Mouse (Mus musculus): Measurements from ENCODE around the gene Gart.
"Not testable (repeated sequence)": the region's sequence is repeated elsewhere in the genome, so short reads cannot be mapped to it uniquely, and the experiment has no call there.

Gart gene

GRCm38 (mm10) chr16:91647461-91648219 lies 888 bp upstream of the Gart start, which contains the start of gene Son:
TSS of gene Son (plus strand) at chr16:91647506.
- peak; percentile 94 to 98 for DNase-seq

DNA sequence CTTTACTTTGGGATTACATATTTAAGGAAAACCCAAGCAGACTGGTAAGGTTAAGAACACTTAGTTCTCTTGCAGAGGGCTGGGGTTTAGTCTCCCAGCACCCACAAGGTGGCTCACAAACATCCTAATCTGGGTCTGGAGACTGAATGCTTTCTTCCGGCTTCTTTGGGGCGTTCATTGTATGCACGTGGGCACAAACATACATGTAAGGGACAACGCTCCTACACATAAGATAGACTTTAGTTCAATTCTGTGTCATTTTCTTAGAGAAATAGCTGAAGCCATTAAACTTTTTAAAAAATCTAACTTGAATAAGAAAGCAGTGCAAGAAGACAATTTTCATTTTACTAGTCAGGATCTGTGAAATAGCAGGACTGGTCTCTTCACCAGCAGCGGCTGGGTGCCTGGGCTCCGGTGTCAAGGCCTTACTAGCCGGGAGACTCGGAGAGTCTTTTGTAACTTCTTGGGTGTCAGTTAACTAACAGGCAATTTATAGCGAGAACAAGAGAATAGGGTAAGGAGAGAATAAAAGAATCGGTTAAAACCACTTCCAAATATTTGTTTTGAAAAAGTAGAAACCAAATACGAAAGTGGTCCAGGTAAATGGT lies 653 bp downstream of the Gart start:
- peak in 1 of 2 experiments; percentile 35 for DNase-seq

DNA sequence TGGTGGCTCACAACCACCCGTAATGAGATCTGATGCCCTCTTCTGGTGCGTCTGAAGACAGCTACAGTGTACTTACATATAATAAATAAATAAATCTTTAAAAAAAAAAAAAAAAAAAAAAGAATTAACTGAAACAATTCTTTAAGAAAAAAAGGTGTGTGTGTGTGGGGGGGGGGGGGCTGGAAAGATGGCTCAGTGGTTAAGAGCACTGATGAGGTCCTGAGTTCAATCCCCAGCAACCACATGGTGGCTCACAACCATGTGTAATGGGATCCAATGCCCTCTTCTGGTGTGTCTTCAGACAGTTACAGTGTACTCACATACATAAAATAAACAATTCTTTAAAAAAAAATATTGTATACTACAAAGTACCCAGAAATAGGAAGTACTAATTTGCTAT lies 1.3 kb downstream of the Gart start:
- DNase-seq: not testable (repeated sequence)

DNA sequence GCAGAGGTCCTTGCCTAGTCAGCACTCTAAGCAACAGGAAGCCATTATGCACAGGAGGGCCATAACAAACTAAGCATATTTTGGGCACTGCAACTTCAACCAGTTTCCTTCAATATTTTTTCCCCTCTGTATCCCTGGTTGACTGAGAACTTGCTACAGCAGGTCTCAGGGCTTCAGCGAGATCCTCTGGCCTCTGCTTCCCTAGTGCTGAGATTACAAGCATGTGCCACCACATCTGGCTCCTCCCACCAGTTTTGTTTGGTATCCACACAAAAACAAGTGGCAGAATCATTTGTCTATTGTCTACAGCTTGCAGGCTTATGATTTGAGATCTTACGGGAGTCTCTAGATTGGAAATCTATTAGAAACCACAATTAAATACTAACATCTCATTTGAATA lies 1.9 kb downstream of the Gart start:
- no peak for DNase-seq

DNA sequence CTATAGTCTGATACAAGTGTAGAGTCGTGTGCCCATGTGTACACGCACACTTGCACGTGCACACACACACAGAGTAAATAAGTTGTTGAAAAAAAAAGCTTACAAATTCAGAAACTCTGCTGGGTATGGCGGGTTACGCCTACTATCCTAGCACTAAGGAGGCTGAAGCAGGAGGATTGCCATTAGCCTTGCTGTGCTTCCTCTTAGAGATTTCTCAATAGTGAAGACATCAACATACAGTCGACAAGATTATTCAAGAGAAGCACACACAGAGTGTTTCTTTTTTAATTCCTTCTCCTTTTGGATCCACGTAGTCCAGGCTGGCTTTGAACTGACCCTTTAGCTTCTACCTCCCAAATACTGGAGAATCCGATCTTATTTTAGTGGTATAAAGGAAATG lies 6.6 kb downstream of the Gart start:
- no peak for DNase-seq

- DNase-seq: no peak
These were observed 7.1 kb downstream of the Gart start for GRCm38 (mm10) chr16:91639636-91640035.

- no peak for DNase-seq
These were observed 7.6 kb downstream of the Gart start for GRCm38 (mm10) chr16:91639161-91639560.

DNA sequence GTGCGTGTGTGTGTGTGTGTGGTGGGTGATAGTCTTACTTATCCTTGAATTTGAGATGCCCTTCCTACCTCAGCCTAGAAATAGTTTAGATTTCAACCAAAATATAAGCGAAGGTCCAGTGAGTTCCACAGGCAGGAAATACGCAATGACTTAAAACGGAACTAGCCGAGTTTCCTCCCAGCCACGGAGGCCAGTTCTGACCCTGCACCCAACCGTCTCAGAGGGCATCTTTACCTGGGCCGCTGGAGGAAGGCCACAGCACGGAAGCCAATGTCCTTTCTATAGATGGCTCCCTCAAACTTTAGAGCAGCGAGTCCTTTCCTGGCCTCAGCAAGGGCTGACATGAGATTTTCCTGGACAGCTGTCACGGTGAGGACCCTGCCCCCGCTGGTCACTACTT lies 13.1 kb downstream of the Gart start:
- no peak for DNase-seq

DNA sequence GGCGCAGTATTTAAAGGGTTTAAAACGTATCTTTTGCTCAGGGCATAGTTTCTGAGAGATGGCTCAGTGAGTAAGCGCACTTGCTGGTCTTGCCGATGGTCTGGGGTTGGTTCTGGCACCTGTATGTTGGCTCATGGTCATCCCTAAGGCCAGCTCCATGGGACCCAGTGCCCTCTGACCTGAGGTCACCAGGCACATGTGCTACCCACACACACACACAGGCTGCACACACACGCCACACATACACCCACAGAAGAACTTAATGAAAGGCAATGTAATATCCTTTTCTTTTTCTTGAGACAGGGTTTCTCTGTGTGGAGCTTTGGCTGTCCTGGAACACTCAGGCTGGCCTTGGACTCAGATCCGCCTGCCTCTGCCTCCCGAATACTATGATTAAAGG lies 13.8 kb downstream of the Gart start:
- DNase-seq: no peak

DNA sequence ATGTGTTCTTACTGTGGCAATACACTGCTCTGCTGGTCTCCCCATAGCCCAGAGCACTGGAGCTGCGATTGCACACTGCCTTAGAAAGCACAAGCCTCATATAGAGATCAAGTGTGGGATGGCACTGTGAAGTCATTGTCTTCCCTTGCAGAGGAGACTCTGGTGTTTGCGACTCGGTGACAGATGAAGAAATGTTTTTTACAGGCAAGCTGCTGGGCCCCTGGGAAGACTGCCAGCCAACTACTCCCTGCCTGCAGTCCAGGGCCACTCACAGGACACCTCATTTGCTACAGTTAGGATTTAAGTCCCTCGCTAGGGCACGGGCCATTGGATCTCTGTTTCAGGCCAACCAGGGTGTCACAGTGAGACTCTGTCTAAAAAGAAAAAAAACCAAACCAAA lies 14.3 kb downstream of the Gart start:
- DNase-seq: no peak

GRCm38 (mm10) chr16:91630584-91630983 lies 16.2 kb downstream of the Gart start:
- DNase-seq: no peak

GRCm38 (mm10) chr16:91629749-91630148 lies 17.0 kb downstream of the Gart start:
- no peak for DNase-seq

GRCm38 (mm10) chr16:91628673-91629072 lies 18.1 kb downstream of the Gart start:
- DNase-seq: no peak

DNA sequence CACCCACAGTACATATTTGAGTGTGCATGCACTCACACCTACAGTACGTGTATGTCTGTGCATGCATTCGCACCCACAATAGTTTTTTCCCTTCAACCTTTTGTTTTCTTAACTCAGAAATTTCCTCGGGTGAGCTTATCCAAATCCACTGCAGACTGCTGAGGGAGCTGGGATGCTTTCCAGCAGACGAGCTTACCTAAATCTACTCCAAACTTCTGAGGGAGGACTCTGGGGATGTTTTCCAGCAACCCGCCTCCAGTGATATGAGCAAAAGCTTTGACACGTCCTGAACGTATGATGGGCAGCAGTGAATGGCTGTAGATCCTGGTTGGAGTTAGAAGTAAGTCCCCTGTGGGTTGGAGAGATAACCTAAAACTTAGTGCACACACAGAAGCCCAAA lies 18.9 kb downstream of the Gart start:
- no peak for DNase-seq

DNA sequence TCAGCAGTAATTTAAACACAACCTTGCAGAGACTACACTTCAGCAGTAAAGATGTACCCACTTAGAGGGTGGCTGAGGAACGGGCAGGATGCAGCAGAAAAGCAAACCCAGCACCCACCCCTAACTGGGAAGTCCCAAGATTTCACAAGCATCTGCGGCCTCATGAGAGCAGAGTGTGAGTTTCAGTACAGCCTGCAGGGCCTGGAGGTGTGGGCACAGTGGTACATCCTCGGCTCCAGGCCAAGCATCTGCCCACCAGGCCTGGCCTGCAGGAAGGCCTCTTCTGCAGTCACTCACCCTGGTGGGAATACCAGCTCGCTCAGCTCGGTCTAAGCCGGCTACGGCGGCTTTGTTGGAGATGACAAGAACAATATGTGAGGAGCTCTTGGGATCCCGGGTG lies 23.7 kb downstream of the Gart start:
- no peak for DNase-seq

DNA sequence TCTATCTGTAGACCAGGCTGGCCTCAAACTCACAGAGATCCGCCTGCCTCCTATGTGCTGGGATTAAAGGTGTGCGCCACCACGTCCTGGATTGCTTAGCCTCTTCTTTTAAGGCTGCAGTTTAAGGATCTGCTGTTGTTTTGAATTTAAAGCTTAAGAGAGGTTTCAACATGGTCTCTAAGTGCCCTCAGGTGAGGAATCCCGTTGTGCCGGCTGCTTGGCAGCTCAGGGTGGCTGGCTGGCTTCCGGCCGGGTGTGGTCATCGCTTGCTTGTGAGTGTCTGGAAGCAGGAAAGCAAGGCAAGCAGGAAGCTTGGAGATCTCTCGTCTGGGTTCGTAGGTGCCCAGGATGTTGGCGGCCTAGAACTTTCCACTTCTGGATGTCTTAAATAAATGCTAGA lies 25.8 kb downstream of the Gart start:
- no peak for DNase-seq

DNA sequence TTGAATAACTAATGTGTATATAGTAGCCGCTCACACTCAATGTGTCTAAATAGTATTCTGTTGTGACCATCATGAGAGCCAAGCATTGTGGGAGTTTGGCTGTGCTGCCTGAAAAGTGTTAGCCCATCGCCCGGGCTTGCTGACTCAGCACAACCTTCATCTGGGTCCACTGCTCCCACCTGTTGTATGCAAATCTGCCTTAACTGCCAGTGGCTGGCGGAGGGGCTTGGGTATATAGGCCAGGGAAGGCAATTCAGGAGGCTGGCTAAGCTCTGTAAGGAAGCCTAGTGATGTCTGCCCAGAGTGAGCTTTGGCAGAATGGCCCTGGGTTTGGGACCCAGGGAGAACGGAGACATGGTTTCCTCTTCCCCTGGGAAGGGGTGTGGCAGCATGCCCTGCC lies 26.6 kb downstream of the Gart start:
- DNase-seq: peak in 1 of 2 experiments; percentile 26

GRCm38 (mm10) chr16:91618511-91619501 lies 27.9 kb downstream of the Gart start, which contains the start of gene Dnajc28:
TSS of gene Dnajc28 (minus strand) at chr16:91619026.
- DNase-seq: peak; percentile 80 to 84

DNA sequence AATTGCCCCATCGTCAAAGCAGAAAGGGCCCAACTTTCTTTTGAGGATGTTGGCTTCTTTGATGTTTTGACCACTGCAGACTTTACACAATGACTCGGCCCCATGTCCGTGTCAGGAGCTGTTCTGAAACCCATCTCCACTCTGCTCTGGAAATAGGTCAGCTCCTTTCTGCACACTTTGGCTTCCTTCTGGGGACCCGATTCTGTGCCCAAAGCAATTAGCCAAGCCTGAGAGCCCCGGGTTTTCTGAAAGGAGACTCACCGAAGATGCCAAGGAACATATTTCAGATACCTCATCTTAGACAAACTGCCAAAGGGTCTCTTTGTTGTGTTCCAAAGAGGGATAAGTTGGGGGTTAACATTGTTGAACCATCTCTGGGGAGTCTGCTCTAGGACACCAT lies 32.2 kb downstream of the Gart start:
- DNase-seq: no peak

DNA sequence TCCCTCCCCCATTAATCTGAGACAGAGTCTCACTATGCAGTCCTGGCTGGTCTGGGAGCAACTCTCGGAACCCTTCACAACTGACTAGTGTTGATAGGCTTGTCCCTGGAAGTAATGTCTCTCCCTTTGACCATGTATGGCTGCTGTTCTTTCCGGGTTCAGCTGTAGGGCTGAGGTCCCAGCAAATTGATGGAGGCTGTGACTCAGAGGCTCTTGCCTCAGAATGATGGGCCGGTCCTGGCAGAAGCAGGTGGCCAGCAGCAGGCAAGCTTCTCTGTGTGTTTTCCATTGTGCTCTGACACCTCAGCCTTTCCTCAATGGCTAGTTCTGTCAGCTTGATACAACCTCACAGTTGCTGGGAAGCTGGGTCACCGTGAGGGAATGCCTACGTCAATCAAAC lies 34.2 kb downstream of the Gart start:
- DNase-seq: no peak

DNA sequence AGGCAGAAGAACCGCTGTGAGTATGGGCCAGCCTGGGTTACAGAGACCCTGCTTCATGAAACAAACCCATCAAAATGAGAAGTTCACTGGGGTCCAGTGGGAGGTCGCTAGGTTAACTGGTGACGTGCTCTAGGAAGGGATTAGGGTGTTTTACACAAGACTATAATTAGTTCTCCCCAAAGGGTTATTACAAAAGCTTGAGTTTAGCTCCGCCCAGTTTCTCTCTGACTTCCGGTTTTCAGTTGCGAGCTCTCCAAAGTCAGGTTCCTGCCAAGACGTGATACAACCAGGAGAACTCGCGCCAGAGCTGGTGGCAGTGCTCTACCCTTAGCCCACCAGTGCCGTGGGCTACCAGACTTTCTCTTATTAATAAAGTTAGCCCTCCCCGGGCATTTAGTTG lies 35.5 kb downstream of the Gart start:
- DNase-seq: no peak

DNA sequence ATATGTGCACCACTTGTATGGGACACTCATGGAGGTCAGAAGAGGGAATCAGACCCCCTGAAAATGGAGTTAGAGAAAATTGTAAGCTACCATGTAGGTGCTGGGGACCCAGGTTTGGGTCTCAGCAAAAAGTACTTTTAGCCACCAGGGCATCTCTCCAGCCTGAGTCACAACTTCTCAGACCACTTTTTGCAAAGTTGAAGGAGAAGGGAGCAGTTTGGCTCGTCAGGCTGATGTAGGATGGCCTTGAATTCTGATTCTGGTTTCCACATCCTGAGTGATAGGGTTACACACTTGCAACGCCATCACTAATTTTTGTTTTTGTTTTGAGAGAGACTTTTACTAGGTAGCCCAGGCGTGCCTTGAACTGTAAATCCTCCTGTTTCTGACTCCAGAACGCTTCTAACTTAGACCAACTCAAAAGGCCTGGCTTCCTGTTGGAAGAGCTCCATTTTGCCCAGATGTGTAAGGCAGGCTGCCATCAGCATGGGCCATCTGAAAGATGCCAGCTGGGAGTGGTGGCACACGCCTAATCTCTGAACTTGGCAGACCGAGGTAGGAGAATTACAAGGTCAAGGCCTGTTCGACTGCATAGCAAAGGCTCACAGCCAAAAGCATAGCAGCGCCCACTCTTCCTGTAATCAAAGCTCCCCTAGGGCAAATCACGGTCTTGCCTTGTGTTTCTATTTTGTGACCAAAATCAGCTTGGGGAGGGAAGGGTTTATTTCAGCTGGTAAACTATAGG lies 37.1 kb downstream of the Gart start:
- DNase-seq: no peak

DNA sequence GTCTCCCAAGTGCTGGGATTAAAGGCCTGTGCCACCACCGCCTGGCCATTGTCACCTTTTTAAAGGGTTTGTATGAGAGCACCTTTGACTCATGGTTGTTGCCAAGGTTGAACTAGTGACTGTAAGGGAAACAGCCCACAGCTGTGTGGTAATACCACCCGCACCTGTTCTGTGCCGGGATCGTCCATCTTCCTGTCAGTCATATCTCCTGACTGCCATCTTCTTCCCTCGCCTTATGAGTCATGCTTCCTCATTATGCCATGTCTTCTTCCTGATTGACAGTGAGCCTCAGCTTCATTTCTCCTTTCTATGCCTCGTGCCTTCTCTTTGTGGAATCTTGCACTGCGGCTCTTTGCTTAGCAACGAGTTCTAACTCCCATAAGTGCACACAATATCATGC lies 39.8 kb downstream of the Gart start:
- no peak for DNase-seq

Measured in kidney, postnatal 4 days (tissue).